Mouse (Mus musculus): Measurements from ENCODE around the gene Rab5b.

- TF ChIP-seq EP300 (IDR thresholded peaks at IDR 0.05) (no peak), CTCF (IDR thresholded peaks at IDR 0.05) (peak; percentile 75)
Observed at GRCm38 (mm10) chr10:128674469-128675008, 21.5 kb downstream of the Rab5b start.

All from lung, postnatal 0 days (tissue).